In the genomic region with DNA sequence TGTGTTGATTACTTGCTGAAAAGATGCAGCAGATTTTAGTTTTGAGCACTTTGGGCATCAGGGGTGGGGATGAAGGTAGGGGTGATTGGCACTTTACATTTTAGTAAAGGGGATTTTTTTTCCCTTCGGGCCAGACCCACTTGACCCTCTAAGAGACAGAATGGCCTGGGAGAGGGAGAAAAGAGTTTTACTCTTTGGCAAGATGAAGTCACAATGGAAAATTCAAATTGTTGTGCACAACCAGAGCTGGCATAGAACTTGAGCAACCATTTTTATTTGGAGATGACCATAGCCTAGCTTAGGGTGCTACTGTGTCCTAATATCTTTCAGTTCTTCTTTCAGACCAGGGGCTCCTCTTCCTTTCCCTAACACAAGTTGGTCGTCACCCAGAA, we compare ENCODE assay signal across 8 mouse cellular contexts.
A peak's percentile ranks its signal among the peaks of the same experiment; 100 is the strongest.
DNase-seq lines count a peak whose midpoint lies in the region; ATAC-seq lines count a peak whose summit lies in the region.

No protein-coding gene starts in this region.

- ATAC-seq in neural tube, embryonic 11.5 days (ENCODE audit: insufficient read depth, low FRiP score, low TSS enrichment): peak; percentile 0; the same call in 1 of the 2 replicates
- no peak for ATAC-seq in forebrain, embryonic 13.5 days
- ATAC-seq in limb, embryonic 15.5 days (ENCODE audit: insufficient number of reproducible peaks, low FRiP score, low TSS enrichment, low read depth): no peak
- ATAC-seq in stomach, embryonic 14.5 days (ENCODE audit: insufficient number of reproducible peaks, insufficient read depth, low FRiP score, low read depth): no peak

- H3K4me2 ChIP-seq in neural tube, embryonic 11.5 days (ENCODE audit: low read depth): peak overlapping the region; percentile 62
- peak overlapping the region; percentile 65 for H3K4me2 ChIP-seq in forebrain, embryonic 13.5 days
- peak overlapping the region; percentile 60 for H3K4me2 ChIP-seq in limb, embryonic 15.5 days
- H3K4me2 ChIP-seq in stomach, embryonic 14.5 days (replicated peaks; ENCODE audit: low read depth, low read length): peak overlapping the region; percentile 64; the same call in 1 of the 2 replicates

- DNase-seq in neural tube, embryonic 11.5 days (ENCODE audit: low spot score): no peak
- DNase-seq in neural tube, embryonic 10.5 days (ENCODE audit: extremely low spot score, low spot score): no peak
- no peak for DNase-seq in frontal cortex, adult 2 months (ENCODE audit: extremely low spot score in 1 of 2, low spot score in 1 of 2)
- DNase-seq in kidney, adult 8-10 months: no peak
- no peak for DNase-seq in gastrocnemius, adult 8-10 months (ENCODE audit: low spot score in 2 of 2)

- peak overlapping the region; percentile 32; the same call in 1 of the 2 replicates for H3K4me3 ChIP-seq in neural tube, embryonic 11.5 days (ENCODE audit: low read depth, low read length)
- peak overlapping the region; percentile 31 for H3K4me3 ChIP-seq in forebrain, embryonic 13.5 days
- H3K4me3 ChIP-seq in limb, embryonic 15.5 days: peak overlapping the region; percentile 36; the same call in 1 of the 2 replicates
- peak overlapping the region; percentile 32; the same call in 1 of the 2 replicates for H3K4me3 ChIP-seq in stomach, embryonic 14.5 days (ENCODE audit: low read depth, low read length)

- H3K9ac ChIP-seq in neural tube, embryonic 11.5 days (ENCODE audit: low read length): 0 out of 2 replicates have a peak overlapping the region, but pooled peaks have one; percentile 63
- 0 out of 2 replicates have a peak overlapping the region, but pooled peaks have one; percentile 52 for H3K9ac ChIP-seq in forebrain, embryonic 13.5 days
- H3K9ac ChIP-seq in limb, embryonic 15.5 days: no peak overlapping the region
- H3K9ac ChIP-seq in stomach, embryonic 14.5 days (replicated peaks; ENCODE audit: low read depth, low read length): no peak overlapping the region

- peaks cover 28% of the 10 kb centered on the region for H3K4me1 ChIP-seq in neural tube, embryonic 11.5 days (ENCODE audit: control insufficient read depth, insufficient read depth, low read length)
- peaks cover 68% of the 10 kb centered on the region for H3K4me1 ChIP-seq in forebrain, embryonic 13.5 days
- peaks cover 46% of the 10 kb centered on the region for H3K4me1 ChIP-seq in limb, embryonic 15.5 days
- peaks cover 19% of the 10 kb centered on the region for H3K4me1 ChIP-seq in stomach, embryonic 14.5 days (ENCODE audit: control insufficient read depth, insufficient read depth, low read length)

- WGBS in neural tube, embryonic 11.5 days: 32% methylated on average over 2 of the region's 2 CpGs
- WGBS in forebrain, embryonic 13.5 days: 19% methylated on average over 2 of the region's 2 CpGs
- WGBS in limb, embryonic 15.5 days: 20% methylated on average over 2 of the region's 2 CpGs
- 36% methylated on average over 2 of the region's 2 CpGs for WGBS in stomach, embryonic 14.5 days

- no peaks in the 10 kb centered on the region for H3K27me3 ChIP-seq in neural tube, embryonic 11.5 days (ENCODE audit: control insufficient read depth, insufficient read depth, low read length)
- H3K27me3 ChIP-seq in forebrain, embryonic 13.5 days: no peaks in the 10 kb centered on the region
- H3K27me3 ChIP-seq in limb, embryonic 15.5 days: no peaks in the 10 kb centered on the region
- H3K27me3 ChIP-seq in stomach, embryonic 14.5 days (ENCODE audit: control insufficient read depth, insufficient read depth, low read length): no peaks in the 10 kb centered on the region

- H3K27ac ChIP-seq in neural tube, embryonic 11.5 days (ENCODE audit: low read depth, low read length): peak overlapping the region; percentile 98
- peak overlapping the region; percentile 97 for H3K27ac ChIP-seq in forebrain, embryonic 13.5 days
- peak overlapping the region; percentile 98 for H3K27ac ChIP-seq in limb, embryonic 15.5 days
- H3K27ac ChIP-seq in stomach, embryonic 14.5 days (ENCODE audit: low read length): peak overlapping the region; percentile 99

- no peaks in the 10 kb centered on the region for H3K36me3 ChIP-seq in neural tube, embryonic 11.5 days (ENCODE audit: control insufficient read depth, insufficient read depth, low read length)
- no peaks in the 10 kb centered on the region for H3K36me3 ChIP-seq in forebrain, embryonic 13.5 days (ENCODE audit: poor library complexity, severe bottlenecking)
- H3K36me3 ChIP-seq in limb, embryonic 15.5 days: no peaks in the 10 kb centered on the region
- no peaks in the 10 kb centered on the region for H3K36me3 ChIP-seq in stomach, embryonic 14.5 days (ENCODE audit: control insufficient read depth, insufficient read depth, low read length)

- no peaks in the 10 kb centered on the region for H3K9me3 ChIP-seq in neural tube, embryonic 11.5 days (ENCODE audit: control insufficient read depth, low read length)
- H3K9me3 ChIP-seq in forebrain, embryonic 13.5 days (replicated peaks): no peaks in the 10 kb centered on the region
- no peaks in the 10 kb centered on the region for H3K9me3 ChIP-seq in limb, embryonic 15.5 days
- H3K9me3 ChIP-seq in stomach, embryonic 14.5 days (ENCODE audit: control insufficient read depth, low read depth, low read length): no peaks in the 10 kb centered on the region

Comparison
In these comparisons a context has a peak if more than half of its experiments do, and no peak if none do; other contexts are left out.
1. H3K9ac ChIP-seq: peak in neural tube, embryonic 11.5 days (single experiment) and forebrain, embryonic 13.5 days (single experiment); none in limb, embryonic 15.5 days (single experiment) and stomach, embryonic 14.5 days (single experiment).
2. Peak in every context shown above with its lines, with median percentiles within 50 percentile points of each other: H3K27ac ChIP-seq, H3K4me2 ChIP-seq and H3K4me3 ChIP-seq.